Mouse (Mus musculus) CD4-positive, CD25-positive, alpha-beta regulatory T cell, adult 4 months (primary cell): Measurements from ENCODE around the gene Btnl9. TPM values are rescaled to one million over a fixed set of nuclear protein-coding genes. Genes with fewer than 3 reads are reported as not detected.
"Not testable (repeated sequence)": the region's sequence is repeated elsewhere in the genome, so short reads cannot be mapped to it uniquely, and the experiment has no call there.

Source experiments
- ATAC-seq: one replicate; pipeline ENCODE4 v1.8.0; 2017
- polyA plus RNA-seq, 2 experiments: library from polyadenylated mRNA; unstranded; fragments of 100-300 nt; shearing (Covaris generic); gene quantifications; one replicate each; pipeline ENCODE4 v1.2.1; 2017

Gene Btnl9
- polyA plus RNA-seq, 2 experiments from 2014 or later = 0.35 TPM; not detected in 1

DNA sequence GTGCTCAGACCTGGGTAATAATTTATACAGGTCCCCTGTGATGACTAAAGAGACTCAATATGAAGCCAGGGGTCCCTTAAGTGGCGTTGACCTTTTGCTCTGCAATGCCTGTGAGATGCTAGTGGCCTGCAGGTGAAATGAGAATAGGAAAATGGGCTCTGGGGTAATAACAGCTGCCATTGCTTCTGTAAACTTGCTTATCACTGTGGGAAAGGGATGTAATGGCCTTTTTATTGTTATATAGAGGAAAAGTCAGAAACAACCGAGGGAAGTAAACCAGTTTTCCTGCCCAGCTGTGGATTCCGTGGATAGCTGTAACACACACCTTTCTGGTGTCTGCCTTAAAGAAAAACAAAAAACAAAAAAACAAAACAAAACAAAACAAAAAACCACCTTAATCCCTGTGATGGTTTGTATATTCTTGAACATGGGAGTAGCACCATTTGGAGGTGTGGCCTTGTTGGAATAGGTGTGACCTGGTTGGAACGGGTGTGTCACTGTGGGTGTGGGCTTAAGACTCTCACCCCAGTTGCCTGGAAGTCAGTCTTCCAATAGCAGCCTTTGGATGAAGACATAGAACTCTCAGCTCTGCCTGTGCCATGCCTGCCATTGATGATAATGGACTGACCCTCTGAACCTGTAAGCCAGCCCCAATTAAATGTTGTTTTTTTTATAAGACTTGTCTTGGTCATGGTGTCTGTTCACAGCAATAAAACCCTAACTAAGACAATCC, 10.7 kb downstream of the Btnl9 start:
- not testable (repeated sequence) for ATAC-seq

DNA sequence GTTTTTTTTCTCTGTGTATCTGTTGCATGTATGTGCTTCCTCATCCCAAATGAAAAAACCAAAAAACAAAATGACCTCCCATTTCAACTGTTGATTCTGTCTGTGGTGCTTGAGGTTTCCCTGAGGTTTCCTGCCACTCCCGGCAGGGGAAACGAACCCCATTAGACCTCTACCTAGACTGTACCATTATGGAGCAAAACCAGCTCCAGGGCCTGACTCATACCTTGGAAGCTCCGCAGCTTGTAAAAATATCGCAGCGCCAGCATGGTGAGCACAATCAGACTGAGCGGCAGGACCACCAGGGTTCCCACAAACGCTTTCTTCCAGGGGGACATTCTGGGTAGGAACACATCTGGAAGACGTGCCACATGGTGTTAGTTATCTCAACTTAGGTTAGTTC, 11.6 kb downstream of the Btnl9 start:
- no peak for ATAC-seq

DNA sequence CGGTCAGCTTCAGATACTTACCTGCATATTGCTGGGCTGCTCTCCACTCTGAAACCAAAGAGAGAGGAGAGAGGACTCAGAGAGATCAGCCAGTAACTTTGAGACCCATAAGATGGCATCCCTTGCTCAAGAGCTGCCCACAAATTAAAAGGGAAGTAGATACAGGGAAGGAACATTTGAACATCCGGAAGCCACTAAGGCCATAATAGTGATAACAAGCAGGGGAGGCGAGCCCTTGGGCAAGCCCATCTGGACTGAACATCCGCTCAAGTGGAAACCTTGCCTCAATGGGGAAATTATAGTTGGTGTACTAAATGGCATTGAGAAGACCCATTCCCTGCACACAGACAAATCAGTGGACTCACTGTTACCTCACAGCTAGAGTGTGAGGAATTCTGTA, 16.4 kb downstream of the Btnl9 start:
- no peak for ATAC-seq

DNA sequence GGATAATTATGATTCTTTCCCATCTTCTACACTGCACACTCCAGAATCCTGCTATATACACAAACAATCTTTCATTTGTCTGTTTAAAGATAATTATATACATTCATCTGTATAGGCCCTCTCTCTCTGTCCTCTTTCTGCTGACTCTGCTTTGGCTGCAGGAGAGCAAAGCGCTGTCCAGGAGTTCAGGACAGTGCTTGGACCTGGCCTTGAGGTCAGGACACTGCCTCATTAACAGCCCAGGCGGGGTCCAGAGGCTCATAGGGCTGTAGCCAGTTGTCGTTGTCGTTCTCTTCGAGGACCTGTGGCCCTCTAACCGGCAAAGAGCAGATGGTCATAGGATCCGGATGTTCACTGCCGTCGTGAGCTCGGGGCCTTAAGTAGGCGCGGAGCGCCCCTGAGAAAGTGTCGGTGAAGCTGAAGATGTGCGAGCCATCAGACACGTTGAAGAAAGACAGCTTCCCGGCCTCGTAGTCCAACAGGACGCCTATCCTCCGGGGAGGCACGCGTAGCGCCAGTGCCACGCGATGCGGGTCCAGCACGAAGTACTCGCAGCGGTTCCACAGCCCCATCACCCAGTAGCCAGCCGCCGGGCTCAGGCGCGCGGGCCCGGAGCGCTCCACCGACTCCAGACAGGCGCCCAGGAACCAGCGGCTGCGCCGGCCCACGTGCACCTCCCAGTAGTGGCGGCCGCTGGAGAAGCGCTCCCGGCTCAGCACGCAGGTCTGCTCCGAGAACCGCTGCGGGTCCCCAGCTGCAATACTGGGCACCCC, 17.9 kb downstream of the Btnl9 start:
- no peak for ATAC-seq

DNA sequence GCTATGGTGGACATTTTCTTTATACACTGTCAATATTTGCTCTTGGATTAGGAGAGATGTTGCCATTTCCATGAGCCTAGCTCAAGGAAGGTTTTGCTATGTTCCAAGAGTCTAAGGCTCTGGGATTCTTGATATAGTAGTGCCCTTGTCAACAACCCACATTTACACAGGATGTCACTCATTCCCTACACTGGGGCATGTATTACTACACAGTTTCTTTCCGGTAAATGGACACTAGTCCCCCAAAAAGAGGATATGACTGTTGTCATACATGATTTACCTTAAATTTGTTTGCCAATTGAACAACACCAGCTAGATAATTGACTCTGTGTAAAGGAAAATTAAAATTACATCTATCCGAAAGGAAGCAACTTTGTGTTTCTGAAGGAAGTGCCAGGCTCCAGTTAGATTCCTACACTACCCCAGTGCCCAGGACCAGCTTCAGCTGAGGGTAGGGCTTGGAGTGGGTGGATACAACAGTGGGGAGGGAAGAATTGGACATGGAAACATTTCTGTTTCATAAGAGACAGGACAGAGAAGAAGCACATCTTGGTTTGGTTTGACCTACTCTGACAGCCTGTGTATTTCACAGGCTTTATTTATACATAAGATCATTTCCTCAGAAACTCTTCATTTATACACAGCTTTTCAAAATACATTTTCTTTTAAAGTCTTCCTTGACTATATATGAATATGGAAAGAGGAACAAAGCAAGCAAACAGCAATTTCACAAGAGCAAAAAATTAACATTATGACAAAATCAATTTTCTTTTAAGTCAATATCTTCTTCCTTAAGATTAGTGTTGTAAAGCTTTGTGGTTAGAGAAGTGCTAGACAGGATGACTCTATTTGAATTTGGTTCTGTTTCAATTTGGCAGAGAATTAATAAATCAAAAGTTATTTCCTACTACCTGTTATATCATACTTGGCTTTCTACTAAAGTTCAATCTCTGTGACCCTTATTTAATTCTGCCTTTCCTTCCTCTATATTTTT, 29.8 kb downstream of the Btnl9 start:
- ATAC-seq = no peak

DNA sequence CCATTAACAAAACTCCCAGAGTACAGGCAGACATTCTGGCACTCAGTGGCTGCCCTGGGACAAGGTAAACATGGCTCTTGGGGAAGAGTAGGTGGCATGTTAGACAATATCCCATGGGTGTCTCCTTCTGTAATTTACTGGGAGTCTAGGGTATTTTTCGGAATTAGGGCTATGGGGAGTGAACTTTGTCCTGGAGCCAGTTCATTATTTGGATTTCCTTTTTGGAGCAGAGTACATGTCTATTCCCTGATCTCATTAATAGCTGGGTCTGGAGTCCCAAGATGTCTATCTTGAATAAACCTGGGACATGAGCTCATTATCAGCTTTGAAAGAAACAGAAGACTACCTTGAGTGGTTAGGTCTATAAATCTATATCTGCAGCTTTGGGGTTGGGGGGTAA, 32.9 kb downstream of the Btnl9 start, which contains the start of gene Olfr1394:
Gene Olfr1394, plus strand, starts transcription at position 301 of the 400 bp plus-strand sequence.
- ATAC-seq = no peak

DNA sequence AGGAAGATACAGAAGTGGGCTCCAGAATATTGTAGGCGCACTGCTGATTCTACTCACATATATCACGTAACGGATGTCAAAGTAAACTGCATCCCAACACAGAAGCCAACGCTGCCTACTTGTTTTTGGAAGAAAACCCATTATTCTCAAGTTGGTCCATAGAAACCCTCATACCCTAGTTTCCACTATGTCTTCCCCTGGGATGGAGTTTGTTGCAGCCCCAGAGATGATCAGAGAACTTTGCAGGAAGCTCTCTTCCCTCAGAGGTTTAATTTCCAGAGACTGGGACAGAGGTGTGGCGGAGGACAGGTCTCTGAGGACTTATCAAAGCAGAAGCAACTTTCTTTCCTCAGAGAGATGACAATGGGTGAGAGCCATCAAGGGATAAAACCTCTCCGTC, 45.0 kb downstream of the Btnl9 start, which contains the start of gene Olfr1395:
Gene Olfr1395, plus strand, starts transcription at position 301 of the 400 bp plus-strand sequence.
- ATAC-seq = no peak

DNA sequence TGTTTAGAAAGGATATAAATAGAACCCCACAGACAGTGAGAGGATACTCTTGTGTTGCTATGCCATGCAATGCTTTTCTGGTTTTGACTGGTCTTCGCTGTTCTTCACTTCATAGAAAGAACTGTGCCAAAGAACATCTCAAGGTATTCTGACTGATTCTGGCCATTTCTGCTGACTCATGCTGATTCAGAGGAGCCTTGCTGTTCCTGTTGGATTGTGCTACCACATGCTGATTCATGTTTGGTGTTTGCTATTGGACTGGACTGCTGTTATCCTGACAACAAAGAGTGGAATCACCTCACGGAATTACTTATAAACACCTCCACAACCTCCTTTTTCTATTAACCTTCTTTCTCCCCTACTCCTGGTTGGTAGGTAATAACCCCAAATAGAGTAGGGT, 62.8 kb downstream of the Btnl9 start:
- no peak for ATAC-seq

DNA sequence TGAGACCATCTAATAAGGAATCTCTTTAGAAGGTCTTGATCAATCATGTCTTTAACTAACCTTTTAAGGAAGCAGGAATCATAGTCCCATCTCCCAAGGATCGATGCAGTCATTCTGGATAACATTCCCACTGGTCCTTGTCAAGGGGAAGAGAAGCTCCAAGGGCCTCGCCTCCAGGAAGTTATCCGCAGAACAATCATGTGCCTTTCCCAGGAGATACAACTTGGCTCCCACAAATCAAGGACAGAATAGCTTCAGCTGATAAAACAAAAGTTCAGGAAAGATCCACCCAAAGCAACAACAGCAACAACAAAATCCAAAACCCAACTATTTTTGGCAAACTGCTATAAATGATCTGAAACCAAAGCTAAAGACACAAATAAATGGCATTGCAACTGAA, 67.3 kb downstream of the Btnl9 start:
- ATAC-seq = no peak

Other genes with a start within 250 kb of the Btnl9 start
- gene Psme2b, start 241.0 kb downstream of the Btnl9 start, polyA plus RNA-seq = 100 to 1,000 TPM; 248 to 283 TPM
- gene Olfr56, start 208.3 kb downstream of the Btnl9 start, polyA plus RNA-seq = 1 to 10 TPM in 1 of 2 experiments, under 1 TPM in 1; 0.92 to 1.1 TPM
- 100 to 1,000 TPM; 159 to 268 TPM for gene 9930111J21Rik1, start 207.8 kb downstream of the Btnl9 start, polyA plus RNA-seq
- gene Gm12185, start 194.9 kb downstream of the Btnl9 start, polyA plus RNA-seq = 1 to 10 TPM; 7.0 to 8.0 TPM
- gene Tgtp1, start 193.0 kb downstream of the Btnl9 start, polyA plus RNA-seq = 100 to 1,000 TPM; 337 to 352 TPM
- gene 9930111J21Rik2, start 135.9 kb downstream of the Btnl9 start, polyA plus RNA-seq = 100 to 1,000 TPM; 148 to 213 TPM
- gene Tgtp2, start 123.0 kb downstream of the Btnl9 start, polyA plus RNA-seq = 100 to 1,000 TPM; 424 to 495 TPM
- 100 to 1,000 TPM; 473 to 495 TPM for gene Ifi47, start 110.6 kb downstream of the Btnl9 start, polyA plus RNA-seq
- gene Olfr1396, start 72.3 kb downstream of the Btnl9 start, polyA plus RNA-seq = under 1 TPM; 0.35 to 0.47 TPM
- not detected for gene Olfr1395, start 44.9 kb downstream of the Btnl9 start, polyA plus RNA-seq
- not detected for gene Olfr1394, start 32.8 kb downstream of the Btnl9 start, polyA plus RNA-seq
- 10 to 100 TPM; 60.2 to 62.0 TPM for gene Zfp62, start 16.1 kb upstream of the Btnl9 start, polyA plus RNA-seq
- 100 to 1,000 TPM in 1 of 2 experiments, 10 to 100 TPM in 1; 70.9 to 106 TPM for gene Mgat1, start 57.0 kb upstream of the Btnl9 start, polyA plus RNA-seq
- gene Olfr1393, start 91.1 kb upstream of the Btnl9 start, polyA plus RNA-seq = under 1 TPM in 1 of 2 experiments, not detected in 1; 0.28 TPM
- gene Olfr1392, start 98.1 kb upstream of the Btnl9 start, polyA plus RNA-seq = not detected
- not detected for gene Olfr10, start 117.6 kb upstream of the Btnl9 start, polyA plus RNA-seq
- gene Olfr1391, start 135.6 kb upstream of the Btnl9 start, polyA plus RNA-seq = not detected
- not detected for gene Olfr1390, start 148.0 kb upstream of the Btnl9 start, polyA plus RNA-seq
- not detected for gene Olfr1389, start 235.9 kb upstream of the Btnl9 start, polyA plus RNA-seq
- gene Olfr1388, start 249.5 kb upstream of the Btnl9 start, polyA plus RNA-seq = not detected